Mouse (Mus musculus): ENCODE measurements at regions not wholly inside any gene's neighbourhood (a gene's known extent, or its start where the extent isn't known, plus 50 kb on each side); places are given as distances from the start of the nearest gene placed in this dataset.
A peak's percentile ranks its signal among the peaks of the same experiment; 100 is the strongest.

DNA sequence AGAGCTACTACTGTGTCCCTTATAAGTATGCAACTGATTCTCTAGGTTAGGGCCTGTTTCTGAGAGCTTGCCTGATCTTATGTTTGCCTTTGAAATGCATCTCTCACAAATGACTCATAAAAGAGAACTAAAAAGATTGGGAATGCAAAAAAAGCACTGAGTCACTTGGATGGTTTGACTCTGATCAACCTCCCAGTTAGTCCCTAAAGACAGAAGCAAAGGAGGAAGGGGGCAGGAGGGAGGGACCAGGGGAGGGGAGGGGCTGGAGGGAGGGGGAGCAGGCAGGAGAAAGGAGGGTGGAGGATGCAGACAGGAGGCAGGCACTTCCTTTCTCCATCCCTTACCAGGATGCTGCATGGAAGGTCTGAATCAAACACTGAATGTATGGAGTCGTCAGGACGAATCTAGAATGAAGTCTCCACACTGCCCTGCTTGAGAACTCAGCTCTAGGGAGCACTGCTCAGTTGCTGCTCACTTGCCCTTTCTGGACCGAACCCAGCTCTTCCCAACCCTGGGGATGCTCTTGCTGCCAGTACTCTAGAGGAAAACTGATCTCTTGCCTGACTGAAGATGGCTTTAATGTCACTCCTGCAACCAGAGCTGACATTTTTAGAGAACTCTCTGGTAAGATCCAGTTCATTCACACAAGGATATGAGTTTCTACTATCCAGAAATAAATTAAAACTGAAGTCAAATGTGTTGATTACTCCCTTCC lies 201.7 kb downstream of the Hlx start:
- no peak overlapping the region for H3K27ac ChIP-seq (ENCODE audit: control insufficient read depth, insufficient read depth, low read depth, low read length, poor library complexity)
- TF ChIP-seq CTCF (IDR thresholded peaks at IDR 0.05; ENCODE audit: control insufficient read depth, insufficient read depth, low read length) (no peak), POLR2A (IDR thresholded peaks at IDR 0.05; ENCODE audit: borderline replicate concordance, control insufficient read depth, low read depth, low read length) (no peak)
- H3K4me1 ChIP-seq (ENCODE audit: control insufficient read depth, insufficient read depth, low read length), result peaks cover 2% of the 10 kb centered on the region; the same call in 1 of the 2 replicates
- H3K4me3 ChIP-seq (replicated peaks; ENCODE audit: control insufficient read depth, low read depth, low read length), result no peak overlapping the region
- WGBS, result 57% methylated on average over 3 of the region's 3 CpGs

GRCm38 (mm10) chr1:184525740-184526139 lies 206.7 kb downstream of the Hlx start:
- 79% methylated on average over 4 of the region's 4 CpGs for WGBS
- TF ChIP-seq POLR2A (IDR thresholded peaks at IDR 0.05; ENCODE audit: borderline replicate concordance, control insufficient read depth, low read depth, low read length) (no peak), CTCF (IDR thresholded peaks at IDR 0.05; ENCODE audit: control insufficient read depth, insufficient read depth, low read length) (no peak)

GRCm38 (mm10) chr1:184519551-184519950 lies 212.9 kb downstream of the Hlx start:
- Histone ChIP-seq H3K4me3 (replicated peaks; ENCODE audit: control insufficient read depth, low read depth, low read length) (no peak overlapping the region), H3K27ac (ENCODE audit: control insufficient read depth, insufficient read depth, low read depth, low read length, poor library complexity) (no peak overlapping the region), H3K4me1 (ENCODE audit: control insufficient read depth, insufficient read depth, low read length) (no peaks in the 10 kb centered on the region)
- no peak for TF ChIP-seq POLR2A (IDR thresholded peaks at IDR 0.05; ENCODE audit: borderline replicate concordance, control insufficient read depth, low read depth, low read length)
- no peak for TF ChIP-seq CTCF (IDR thresholded peaks at IDR 0.05; ENCODE audit: control insufficient read depth, insufficient read depth, low read length)
- WGBS, result 81% methylated on average over 5 of the region's 5 CpGs

More at GRCm38 (mm10) chr1:184525740-184526139, 206.7 kb downstream of the Hlx start:
- Histone ChIP-seq H3K4me3 (replicated peaks; ENCODE audit: control insufficient read depth, low read depth, low read length) (no peak overlapping the region), H3K27ac (ENCODE audit: control insufficient read depth, insufficient read depth, low read depth, low read length, poor library complexity) (no peak overlapping the region), H3K4me1 (ENCODE audit: control insufficient read depth, insufficient read depth, low read length) (no peaks in the 10 kb centered on the region)

GRCm38 (mm10) chr1:184504663-184505062 lies 227.8 kb downstream of the Hlx start:
- no peak overlapping the region for H3K4me3 ChIP-seq (replicated peaks; ENCODE audit: control insufficient read depth, low read depth, low read length)

DNA sequence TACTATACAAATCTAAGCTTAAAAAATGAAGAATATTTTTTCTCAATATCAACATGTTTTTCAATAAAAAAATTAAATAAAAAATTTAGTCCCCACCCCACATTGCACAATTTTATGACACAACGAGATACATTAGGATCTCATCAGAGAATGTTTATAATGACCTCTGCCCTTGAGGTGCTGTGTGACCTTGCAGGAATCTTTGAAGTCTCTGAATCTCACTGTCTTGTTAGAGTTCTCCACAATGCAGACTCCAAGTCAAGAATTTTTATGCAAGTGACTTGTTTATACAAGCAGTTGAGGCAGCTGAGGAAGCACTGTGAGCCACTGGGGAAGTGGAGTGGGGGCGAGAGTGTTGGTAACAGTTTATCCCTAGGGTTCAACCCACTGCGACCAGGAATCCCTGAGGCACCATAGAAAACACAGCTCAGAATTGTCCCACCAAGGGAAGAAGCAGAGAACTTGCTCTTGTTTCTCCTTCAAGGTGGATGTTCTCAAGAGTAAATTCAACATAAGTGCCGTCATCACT lies 228.5 kb downstream of the Hlx start:
- H3K27ac ChIP-seq (ENCODE audit: control insufficient read depth, insufficient read depth, low read depth, low read length, poor library complexity), result peak overlapping the region; percentile 65
- H3K4me3 ChIP-seq (replicated peaks; ENCODE audit: control insufficient read depth, low read depth, low read length), result no peak overlapping the region
- TF ChIP-seq POLR2A (IDR thresholded peaks at IDR 0.05; ENCODE audit: borderline replicate concordance, control insufficient read depth, low read depth, low read length) (no peak), CTCF (IDR thresholded peaks at IDR 0.05; ENCODE audit: control insufficient read depth, insufficient read depth, low read length) (no peak)
- H3K4me1 ChIP-seq (ENCODE audit: control insufficient read depth, insufficient read depth, low read length), result peaks cover 1% of the 10 kb centered on the region; the same call in 1 of the 2 replicates
- WGBS, result 68% methylated on average over 4 of the region's 4 CpGs

More at GRCm38 (mm10) chr1:184504663-184505062, 227.8 kb downstream of the Hlx start:
- H3K4me1 ChIP-seq (ENCODE audit: control insufficient read depth, insufficient read depth, low read length), result peaks cover 1% of the 10 kb centered on the region; the same call in 1 of the 2 replicates
- peak overlapping the region; percentile 65; the same call in 1 of the 2 replicates for H3K27ac ChIP-seq (ENCODE audit: control insufficient read depth, insufficient read depth, low read depth, low read length, poor library complexity)
- 46% methylated on average over 4 of the region's 4 CpGs for WGBS
- TF ChIP-seq POLR2A (IDR thresholded peaks at IDR 0.05; ENCODE audit: borderline replicate concordance, control insufficient read depth, low read depth, low read length) (no peak), CTCF (IDR thresholded peaks at IDR 0.05; ENCODE audit: control insufficient read depth, insufficient read depth, low read length) (no peak)

GRCm38 (mm10) chr1:184500702-184501101 lies 231.7 kb downstream of the Hlx start:
- TF ChIP-seq CTCF (IDR thresholded peaks at IDR 0.05; ENCODE audit: control insufficient read depth, insufficient read depth, low read length), result no peak
- no peak overlapping the region for H3K4me3 ChIP-seq (replicated peaks; ENCODE audit: control insufficient read depth, low read depth, low read length)
- WGBS, result 79% methylated on average over 5 of the region's 5 CpGs
- H3K27ac ChIP-seq (ENCODE audit: control insufficient read depth, insufficient read depth, low read depth, low read length, poor library complexity), result no peak overlapping the region
- H3K4me1 ChIP-seq (ENCODE audit: control insufficient read depth, insufficient read depth, low read length), result peaks cover 1% of the 10 kb centered on the region; the same call in 1 of the 2 replicates

DNA sequence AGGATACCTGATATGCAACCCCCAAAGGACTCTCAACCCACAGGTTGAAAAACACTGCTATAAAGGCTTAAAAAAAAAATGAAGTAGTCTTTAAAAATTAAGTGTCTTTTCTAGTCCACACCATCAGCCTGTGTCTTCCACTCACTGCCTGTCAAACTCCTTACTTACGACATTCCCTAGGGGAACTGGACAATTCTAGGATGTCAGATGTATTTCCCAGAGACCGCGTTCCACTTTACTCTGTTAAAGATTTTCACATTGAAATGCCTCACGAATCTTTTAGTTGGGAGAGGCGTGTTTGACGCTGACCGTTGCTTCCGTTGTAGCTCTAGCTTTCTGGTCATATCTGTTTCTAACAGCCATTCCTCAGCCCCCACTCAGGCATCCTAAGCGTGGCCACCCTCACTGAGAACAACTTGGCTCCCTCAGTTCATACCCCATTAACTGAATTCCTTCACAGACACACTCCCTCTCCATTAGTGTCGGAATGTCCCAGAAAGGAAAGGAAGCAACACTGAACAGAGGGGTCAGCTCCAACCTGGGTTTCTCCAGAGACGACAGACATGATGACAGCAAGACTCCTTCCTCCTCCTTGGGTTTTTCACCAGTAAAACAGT lies 233.4 kb downstream of the Hlx start:
- H3K27ac ChIP-seq (ENCODE audit: control insufficient read depth, insufficient read depth, low read depth, low read length, poor library complexity), result no peak overlapping the region
- no peak overlapping the region for H3K4me3 ChIP-seq (replicated peaks; ENCODE audit: control insufficient read depth, low read depth, low read length)
- TF ChIP-seq CTCF (IDR thresholded peaks at IDR 0.05; ENCODE audit: control insufficient read depth, insufficient read depth, low read length), result no peak
- no peak for TF ChIP-seq POLR2A (IDR thresholded peaks at IDR 0.05; ENCODE audit: borderline replicate concordance, control insufficient read depth, low read depth, low read length)
- WGBS, result 80% methylated on average over 11 of the region's 11 CpGs
- no peaks in the 10 kb centered on the region; the same call in 1 of the 2 replicates for H3K4me1 ChIP-seq (ENCODE audit: control insufficient read depth, insufficient read depth, low read length)

DNA sequence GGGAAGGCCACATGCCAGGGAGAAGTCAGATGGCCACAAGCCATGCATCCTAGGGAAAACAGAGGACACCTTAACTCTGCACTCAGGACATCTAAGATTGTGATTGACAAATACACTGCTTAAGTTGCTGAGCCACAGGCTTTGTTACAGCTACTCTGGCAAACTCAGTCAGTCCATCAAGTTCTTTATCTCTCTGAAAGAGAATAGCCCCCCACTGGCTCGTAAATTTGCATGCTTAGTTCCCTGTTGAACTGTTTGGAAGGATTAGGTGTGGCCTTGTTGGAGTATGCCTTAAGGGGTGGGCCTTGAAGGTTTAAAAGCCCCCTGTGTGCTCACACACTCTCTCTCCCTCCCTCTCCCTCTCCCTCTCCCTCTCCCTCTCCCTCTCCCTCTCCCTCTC lies 235.4 kb downstream of the Hlx start:
- H3K4me1 ChIP-seq (ENCODE audit: control insufficient read depth, insufficient read depth, low read length), result no peaks in the 10 kb centered on the region; the same call in 1 of the 2 replicates

More for the DNA sequence above, 235.4 kb downstream of the Hlx start:
- TF ChIP-seq CTCF (IDR thresholded peaks at IDR 0.05; ENCODE audit: control insufficient read depth, insufficient read depth, low read length) (no peak), POLR2A (IDR thresholded peaks at IDR 0.05; ENCODE audit: borderline replicate concordance, control insufficient read depth, low read depth, low read length) (no peak)
- 41% methylated on average over 1 of the region's 1 CpGs for WGBS
- Histone ChIP-seq H3K27ac (ENCODE audit: control insufficient read depth, insufficient read depth, low read depth, low read length, poor library complexity) (no peak overlapping the region), H3K4me3 (replicated peaks; ENCODE audit: control insufficient read depth, low read depth, low read length) (no peak overlapping the region)

All from bone marrow, adult 2 months (tissue).